Mouse (Mus musculus): Measurements from ENCODE around the gene Yes1. TPM values are rescaled to one million over a fixed set of nuclear protein-coding genes. Genes with fewer than 3 reads are reported as not detected.
"Not testable (repeated sequence)": the region's sequence is repeated elsewhere in the genome, so short reads cannot be mapped to it uniquely, and the experiment has no call there.

Gene Yes1
- polyA plus RNA-seq, 1 experiment from 2014 or later, result 49.7 TPM

DNA sequence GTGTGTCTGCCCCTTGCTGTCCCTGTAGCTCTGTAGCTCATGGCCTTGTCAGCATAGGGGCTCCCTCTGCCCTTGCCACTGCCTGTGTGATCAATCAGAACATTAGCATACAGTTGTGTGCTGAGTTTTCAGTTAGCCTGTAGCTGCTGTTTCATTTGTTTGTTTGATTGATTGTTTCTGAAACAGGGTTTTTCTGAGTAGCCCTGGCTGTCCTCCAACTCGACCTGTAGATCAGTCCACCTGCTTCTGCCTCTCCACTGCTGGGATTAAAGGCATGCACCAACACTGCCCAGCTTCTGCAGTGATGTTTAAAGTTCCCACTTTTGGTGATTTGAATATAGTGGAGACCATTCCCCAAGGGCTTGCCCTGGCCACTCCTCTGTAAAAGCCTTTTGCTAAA lies 106.8 kb downstream of the Yes1 start:
- ATAC-seq (ENCODE audit: insufficient read depth) (no peak), DNase-seq (no peak)
- H3K9ac ChIP-seq, result no peak overlapping the region
- TF ChIP-seq CTCF (IDR thresholded peaks at IDR 0.05; ENCODE audit: low read depth), result no peak
- no peak overlapping the region for H3K4me2 ChIP-seq
- no peaks in the 10 kb centered on the region for H3K36me3 ChIP-seq (ENCODE audit: insufficient read depth)
- H3K27ac ChIP-seq (ENCODE audit: low read depth), result no peak overlapping the region
- no peaks in the 10 kb centered on the region for H3K27me3 ChIP-seq (ENCODE audit: insufficient read depth, low read length)
- H3K4me1 ChIP-seq (ENCODE audit: insufficient read depth), result no peaks in the 10 kb centered on the region
- WGBS, result 49% methylated on average over 1 of the region's 1 CpGs
- no peaks in the 10 kb centered on the region for H3K9me3 ChIP-seq (ENCODE audit: low read depth, low read length)
- H3K4me3 ChIP-seq (ENCODE audit: low read depth, low read length), result no peak overlapping the region

DNA sequence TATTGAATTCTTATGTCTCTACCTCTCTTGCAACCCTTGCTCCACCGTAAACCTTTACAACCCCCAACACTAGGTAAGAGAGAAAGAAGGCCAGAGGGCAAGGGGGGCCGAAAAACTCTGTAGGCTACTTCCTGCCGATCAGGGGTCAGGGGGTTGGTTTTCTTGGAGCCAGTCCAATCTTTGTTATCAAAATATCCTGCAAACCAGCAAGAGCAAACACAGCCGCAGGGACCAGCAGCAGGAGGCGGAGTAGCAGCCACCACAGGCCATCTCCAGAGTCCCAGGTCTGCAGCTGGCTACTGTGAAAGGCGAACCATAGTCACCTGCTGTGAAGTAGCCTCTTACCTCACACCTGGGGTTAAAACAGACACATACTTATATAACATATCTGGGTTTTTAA lies 107.9 kb downstream of the Yes1 start:
- H3K4me3 ChIP-seq (ENCODE audit: low read depth, low read length), result no peak overlapping the region
- no peaks in the 10 kb centered on the region for H3K36me3 ChIP-seq (ENCODE audit: insufficient read depth)
- 25% methylated on average over 6 of the region's 6 CpGs for WGBS
- H3K4me1 ChIP-seq (ENCODE audit: insufficient read depth), result no peaks in the 10 kb centered on the region
- H3K27ac ChIP-seq (ENCODE audit: low read depth), result no peak overlapping the region
- H3K4me2 ChIP-seq, result no peak overlapping the region
- no peaks in the 10 kb centered on the region for H3K9me3 ChIP-seq (ENCODE audit: low read depth, low read length)
- ATAC-seq (ENCODE audit: insufficient read depth), result no peak
- no peaks in the 10 kb centered on the region for H3K27me3 ChIP-seq (ENCODE audit: insufficient read depth, low read length)
- no peak overlapping the region for H3K9ac ChIP-seq
- DNase-seq, result peak; percentile 16
- no peak for TF ChIP-seq CTCF (IDR thresholded peaks at IDR 0.05; ENCODE audit: low read depth)

DNA sequence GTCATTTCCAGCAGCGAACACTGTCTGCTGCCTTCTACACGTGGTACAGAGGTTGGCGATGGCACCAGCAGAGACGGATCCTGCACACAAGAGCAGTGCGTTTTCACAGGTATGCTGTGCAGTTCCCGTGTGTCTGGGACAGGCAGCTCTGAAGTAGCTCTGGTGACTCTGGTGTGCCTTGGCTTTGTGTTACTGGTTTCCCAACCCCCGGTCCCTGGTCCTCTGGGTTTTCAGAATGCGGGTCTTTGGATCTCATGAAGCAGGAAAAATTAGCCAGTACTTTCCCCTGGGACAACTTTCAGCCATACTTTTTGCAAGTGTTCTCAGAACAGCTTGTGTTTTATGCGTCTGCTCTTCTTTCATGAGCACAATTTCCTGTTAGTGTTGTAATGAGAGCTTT lies 109.4 kb downstream of the Yes1 start:
- H3K4me2 ChIP-seq, result no peak overlapping the region
- H3K36me3 ChIP-seq (ENCODE audit: insufficient read depth), result no peaks in the 10 kb centered on the region
- no peak overlapping the region for H3K27ac ChIP-seq (ENCODE audit: low read depth)
- no peaks in the 10 kb centered on the region for H3K27me3 ChIP-seq (ENCODE audit: insufficient read depth, low read length)
- DNase-seq, result no peak
- no peak for ATAC-seq (ENCODE audit: insufficient read depth)
- H3K4me3 ChIP-seq (ENCODE audit: low read depth, low read length), result no peak overlapping the region
- H3K9ac ChIP-seq, result no peak overlapping the region
- H3K9me3 ChIP-seq (ENCODE audit: low read depth, low read length), result no peaks in the 10 kb centered on the region
- no peak for TF ChIP-seq CTCF (IDR thresholded peaks at IDR 0.05; ENCODE audit: low read depth)
- H3K4me1 ChIP-seq (ENCODE audit: insufficient read depth), result no peaks in the 10 kb centered on the region
- 77% methylated on average over 9 of the region's 9 CpGs for WGBS

DNA sequence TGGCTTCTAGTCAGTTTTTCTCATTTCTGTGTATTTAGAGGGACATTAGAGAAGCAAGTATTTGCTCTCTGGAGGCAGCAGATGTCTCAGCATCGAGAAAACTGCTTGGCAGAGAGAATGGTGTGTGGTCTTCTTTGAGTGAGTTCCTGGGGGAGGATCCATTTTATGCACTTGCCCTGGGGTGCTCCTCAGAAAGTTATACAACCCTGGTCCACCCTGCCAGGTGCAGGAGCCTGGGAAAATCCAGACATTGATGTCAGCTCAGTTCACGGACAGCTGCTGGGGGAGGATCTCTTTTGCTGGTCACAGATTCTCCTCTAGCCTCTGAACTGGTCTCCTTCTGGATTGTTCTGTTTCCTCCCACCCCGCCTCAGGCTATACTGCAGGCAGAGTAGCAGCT lies 110.3 kb downstream of the Yes1 start:
- TF ChIP-seq CTCF (IDR thresholded peaks at IDR 0.05; ENCODE audit: low read depth), result no peak
- Histone ChIP-seq H3K9me3 (ENCODE audit: low read depth, low read length) (no peaks in the 10 kb centered on the region), H3K4me1 (ENCODE audit: insufficient read depth) (no peaks in the 10 kb centered on the region), H3K27me3 (ENCODE audit: insufficient read depth, low read length) (no peaks in the 10 kb centered on the region), H3K9ac (no peak overlapping the region), H3K27ac (ENCODE audit: low read depth) (no peak overlapping the region), H3K4me3 (ENCODE audit: low read depth, low read length) (no peak overlapping the region), H3K4me2 (no peak overlapping the region), H3K36me3 (ENCODE audit: insufficient read depth) (no peaks in the 10 kb centered on the region)
- no peak for DNase-seq
- 69% methylated on average over 3 of the region's 3 CpGs for WGBS
- no peak for ATAC-seq (ENCODE audit: insufficient read depth)

DNA sequence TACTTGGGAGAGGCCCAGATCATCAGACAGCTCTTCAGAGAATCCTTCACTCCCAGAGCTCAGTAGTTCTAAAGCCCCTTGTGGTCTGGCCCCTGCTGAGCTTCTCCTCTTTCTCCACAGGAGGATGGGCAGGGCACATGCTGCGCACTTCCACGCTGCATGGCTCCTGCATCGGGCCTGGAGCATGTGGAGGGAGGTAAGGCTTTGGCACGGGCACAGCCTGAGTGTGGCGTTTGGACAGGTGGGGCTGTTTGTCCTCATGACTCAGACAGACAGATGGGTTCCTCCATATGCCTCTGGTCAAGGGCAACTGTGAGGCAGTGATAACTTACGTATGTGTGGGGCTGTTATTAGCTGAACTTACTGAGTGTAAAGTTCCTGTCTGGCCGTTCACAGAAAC lies 111.3 kb downstream of the Yes1 start:
- DNase-seq (no peak), ATAC-seq (ENCODE audit: insufficient read depth) (no peak)

DNA sequence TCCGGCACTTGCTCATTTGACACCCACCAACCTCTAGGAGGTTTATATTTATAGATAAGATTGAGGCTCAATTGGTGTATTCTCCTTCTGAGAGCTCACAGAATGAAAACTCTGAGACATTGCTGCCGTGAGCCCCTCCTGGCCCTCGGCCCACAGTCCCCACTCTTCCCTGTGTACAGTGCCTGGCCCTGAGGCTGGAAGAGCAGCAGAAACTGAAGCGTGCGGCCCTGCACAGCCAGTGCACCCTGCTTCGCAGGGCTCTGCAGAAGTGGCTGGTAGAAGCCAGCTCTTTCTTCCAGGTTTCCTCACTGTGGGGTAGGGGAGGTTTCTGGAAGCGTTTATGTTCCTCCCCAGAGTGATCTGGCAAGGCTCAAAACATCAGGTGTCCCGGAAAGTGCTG lies 111.7 kb downstream of the Yes1 start:
- not testable (repeated sequence) for H3K4me3 ChIP-seq (ENCODE audit: low read depth, low read length); H3K27me3 ChIP-seq (ENCODE audit: insufficient read depth, low read length); H3K36me3 ChIP-seq (ENCODE audit: insufficient read depth); H3K27ac ChIP-seq (ENCODE audit: low read depth); H3K9me3 ChIP-seq (ENCODE audit: low read depth, low read length); H3K9ac ChIP-seq; H3K4me1 ChIP-seq (ENCODE audit: insufficient read depth); ATAC-seq (ENCODE audit: insufficient read depth); DNase-seq; H3K4me2 ChIP-seq
- 69% methylated on average over 8 of the region's 8 CpGs for WGBS

More for the DNA sequence above, 111.3 kb downstream of the Yes1 start:
- Histone ChIP-seq H3K36me3 (ENCODE audit: insufficient read depth) (no peaks in the 10 kb centered on the region), H3K27me3 (ENCODE audit: insufficient read depth, low read length) (no peaks in the 10 kb centered on the region), H3K4me3 (ENCODE audit: low read depth, low read length) (no peak overlapping the region), H3K9ac (no peak overlapping the region), H3K4me2 (no peak overlapping the region), H3K4me1 (ENCODE audit: insufficient read depth) (no peaks in the 10 kb centered on the region), H3K9me3 (ENCODE audit: low read depth, low read length) (no peaks in the 10 kb centered on the region), H3K27ac (ENCODE audit: low read depth) (no peak overlapping the region)
- WGBS, result 61% methylated on average over 7 of the region's 7 CpGs
- no peak for TF ChIP-seq CTCF (IDR thresholded peaks at IDR 0.05; ENCODE audit: low read depth)

DNA sequence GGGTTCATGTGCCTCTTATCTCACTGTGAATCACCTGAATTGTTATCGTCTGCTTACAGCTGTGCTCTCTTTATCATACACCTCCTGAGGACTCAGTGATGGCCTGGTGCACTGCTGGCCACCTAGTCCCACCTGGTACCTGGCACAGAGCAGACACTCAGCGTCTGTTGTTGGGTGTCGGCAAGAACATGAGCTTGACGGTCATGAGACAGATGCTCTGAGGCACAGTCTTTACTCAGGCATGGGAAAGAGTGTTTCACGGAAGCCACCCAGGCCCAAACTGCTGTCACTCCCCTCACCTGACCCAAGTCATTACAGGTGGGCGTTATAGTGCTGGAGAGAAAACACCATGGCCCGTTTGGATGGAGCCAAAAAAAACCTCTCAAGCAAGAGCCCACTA lies 113.0 kb downstream of the Yes1 start:
- ATAC-seq (ENCODE audit: insufficient read depth), result no peak
- Histone ChIP-seq H3K9me3 (ENCODE audit: low read depth, low read length) (no peaks in the 10 kb centered on the region), H3K4me2 (no peak overlapping the region), H3K9ac (no peak overlapping the region), H3K4me3 (ENCODE audit: low read depth, low read length) (no peak overlapping the region), H3K36me3 (ENCODE audit: insufficient read depth) (no peaks in the 10 kb centered on the region), H3K27ac (ENCODE audit: low read depth) (no peak overlapping the region), H3K4me1 (ENCODE audit: insufficient read depth) (no peaks in the 10 kb centered on the region), H3K27me3 (ENCODE audit: insufficient read depth, low read length) (no peaks in the 10 kb centered on the region)
- TF ChIP-seq CTCF (IDR thresholded peaks at IDR 0.05; ENCODE audit: low read depth), result no peak
- DNase-seq, result no peak
- 72% methylated on average over 7 of the region's 7 CpGs for WGBS

DNA sequence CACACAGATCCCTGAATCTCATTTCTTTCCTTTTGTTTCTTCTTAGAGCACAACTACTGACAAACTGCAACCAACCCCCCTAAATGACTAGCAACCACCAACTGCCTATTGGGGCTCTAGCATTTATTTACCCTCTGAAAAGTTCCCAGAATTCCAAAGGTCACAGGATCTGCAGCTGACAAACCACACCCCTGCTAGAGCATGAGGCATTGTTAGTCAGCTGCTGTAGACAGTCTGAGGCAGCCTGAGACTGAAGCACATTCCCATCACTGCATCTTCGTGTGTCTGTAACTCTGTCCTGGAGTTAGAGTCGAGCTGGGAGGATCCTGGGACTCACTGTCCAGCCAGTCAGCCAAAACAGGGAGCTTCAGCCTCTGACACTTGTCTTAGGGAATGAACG lies 114.4 kb downstream of the Yes1 start:
- not testable (repeated sequence) for H3K4me1 ChIP-seq (ENCODE audit: insufficient read depth); H3K9ac ChIP-seq
- WGBS, result 72% methylated on average over 3 of the region's 3 CpGs

More for the DNA sequence above, 114.4 kb downstream of the Yes1 start:
- H3K9me3 ChIP-seq (ENCODE audit: low read depth, low read length); H3K36me3 ChIP-seq (ENCODE audit: insufficient read depth); H3K27ac ChIP-seq (ENCODE audit: low read depth); H3K4me3 ChIP-seq (ENCODE audit: low read depth, low read length); DNase-seq; H3K4me2 ChIP-seq; ATAC-seq (ENCODE audit: insufficient read depth); H3K27me3 ChIP-seq (ENCODE audit: insufficient read depth, low read length): not testable (repeated sequence)

All from lung, embryonic 14.5 days (tissue).